Mouse (Mus musculus) telencephalon, adult 2 months (tissue): ENCODE data around the gene Ninl.

Experiments
- DNase-seq: peaks from one replicate; pipeline ENCODE4 v3.0.0-alpha.2; 2011; ENCODE audit warnings: low read depth, low spot score

The Ninl gene

GRCm38 (mm10) chr2:150904936-150905450, 134.2 kb downstream of the Ninl start, which contains the start of gene Gins1:
Gene Gins1 (plus strand): TSS chr2:150905400.
- DNase-seq: no peak

DNA sequence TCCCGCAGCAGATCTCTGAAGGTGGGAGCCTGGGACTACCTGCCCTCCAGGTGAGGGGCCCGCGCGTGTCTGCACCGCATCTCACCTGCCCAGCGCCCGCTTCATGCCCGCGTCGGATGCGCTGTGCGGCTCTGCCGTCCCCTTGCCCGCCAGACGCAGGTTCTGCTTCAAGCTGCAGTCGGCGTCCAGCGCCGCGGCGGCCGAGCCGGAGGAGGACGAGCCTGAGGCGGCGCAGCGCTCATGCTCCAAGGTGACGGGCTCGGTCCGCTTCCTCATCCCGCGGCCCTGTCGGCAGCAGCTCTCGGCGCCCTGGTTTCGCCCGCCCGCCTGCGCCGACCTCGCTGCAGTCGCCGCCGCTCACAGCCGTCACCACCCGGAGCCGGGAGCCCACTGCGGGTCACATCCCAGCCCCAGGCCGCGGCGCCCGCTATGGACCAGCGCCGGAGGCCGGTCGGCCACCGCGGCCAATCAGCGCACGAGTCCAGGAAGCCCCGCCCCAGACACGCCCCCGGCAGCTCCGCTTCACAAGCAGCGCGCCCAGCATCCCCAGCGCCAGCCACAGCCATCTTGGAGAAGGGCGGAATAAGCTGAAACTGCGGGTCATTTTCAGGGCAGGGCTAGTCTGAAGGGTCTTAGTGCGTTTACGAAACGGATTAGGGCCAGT, 134.8 kb downstream of the Ninl start, which contains the start of gene Abhd12:
TSS of gene Abhd12 (minus strand) at position 470 of the 664 bp plus-strand sequence.
- peak; percentile 93 for DNase-seq

GRCm38 (mm10) chr2:150902347-150902746, 136.8 kb downstream of the Ninl start:
- DNase-seq: no peak

DNA sequence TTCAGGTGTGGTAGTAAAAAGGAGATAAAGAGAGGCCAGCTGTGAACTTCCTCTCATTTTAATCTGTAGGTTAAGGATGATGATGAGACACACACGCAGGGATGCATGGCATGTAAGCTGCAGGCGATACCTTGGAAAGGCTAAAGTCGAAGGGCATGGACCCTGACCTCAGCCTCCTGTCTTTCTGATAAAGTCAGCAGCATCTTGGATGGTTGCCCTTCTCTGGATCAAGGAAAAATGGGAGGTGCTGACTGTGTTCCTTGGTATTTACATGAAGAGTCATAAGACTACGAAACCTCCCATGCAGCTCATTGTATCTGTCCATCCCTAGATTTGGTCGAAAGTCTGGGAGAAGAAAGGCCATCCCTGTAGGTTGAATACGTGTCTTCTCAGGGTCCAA, 138.8 kb downstream of the Ninl start:
- no peak for DNase-seq

DNA sequence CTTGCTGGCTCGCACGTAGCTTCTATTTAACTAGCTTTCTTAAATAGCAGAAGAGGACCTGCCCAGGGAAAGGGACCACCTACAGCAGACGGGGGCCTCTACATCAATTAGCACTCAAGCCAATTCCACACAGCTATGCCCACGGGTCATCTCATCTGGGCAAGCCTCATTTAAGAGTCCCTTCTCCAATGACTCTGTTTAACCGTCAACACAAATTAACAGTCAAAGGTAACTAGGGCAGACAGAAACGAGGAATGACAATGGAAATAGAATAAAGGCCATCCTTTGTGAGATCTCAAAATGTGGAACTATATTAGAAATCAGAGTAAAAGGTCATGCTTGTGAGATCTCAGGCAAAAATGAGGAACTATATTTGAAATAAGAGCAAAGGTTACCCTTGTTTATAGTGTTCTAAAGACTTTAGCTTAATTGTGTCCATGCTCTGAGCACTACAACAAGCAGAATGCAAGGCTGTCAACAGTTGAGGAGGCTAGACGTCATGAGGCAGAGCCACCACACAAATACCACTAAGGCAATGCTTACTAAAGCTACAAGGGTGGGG, 143.4 kb downstream of the Ninl start:
- DNase-seq: no peak

DNA sequence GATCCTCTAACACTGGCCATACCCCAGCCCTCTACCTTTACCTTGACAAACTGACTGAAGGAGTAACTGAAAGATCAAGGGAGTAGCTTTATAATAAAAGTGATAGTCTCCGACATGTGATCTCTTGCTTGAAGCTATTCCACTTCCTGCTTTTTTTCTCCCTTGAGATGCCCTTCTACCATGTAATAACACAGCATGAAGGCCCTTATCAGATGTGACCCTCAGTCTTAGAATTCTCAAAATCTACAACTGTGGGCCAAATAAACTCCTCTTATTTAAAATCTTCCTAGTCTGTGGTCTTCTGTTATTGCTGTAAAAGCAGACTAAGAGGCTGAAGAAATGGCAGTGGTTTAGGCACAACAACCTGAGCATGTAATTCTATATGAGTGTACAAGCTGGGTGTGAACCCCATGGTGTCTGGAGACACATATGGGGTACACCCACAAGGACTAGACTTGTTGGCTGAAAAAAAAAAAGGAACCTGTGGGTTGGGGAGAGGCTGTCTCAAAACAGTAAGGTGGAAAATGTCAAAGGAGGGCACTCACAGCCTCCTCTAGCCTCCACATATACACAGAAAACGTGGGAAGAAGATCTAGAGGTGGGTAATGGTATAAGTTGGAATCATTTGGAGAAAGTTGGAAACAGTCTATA, 144.4 kb downstream of the Ninl start:
- no peak for DNase-seq

- DNase-seq: no peak
These were observed 151.8 kb downstream of the Ninl start for GRCm38 (mm10) chr2:150887370-150887769.

DNA sequence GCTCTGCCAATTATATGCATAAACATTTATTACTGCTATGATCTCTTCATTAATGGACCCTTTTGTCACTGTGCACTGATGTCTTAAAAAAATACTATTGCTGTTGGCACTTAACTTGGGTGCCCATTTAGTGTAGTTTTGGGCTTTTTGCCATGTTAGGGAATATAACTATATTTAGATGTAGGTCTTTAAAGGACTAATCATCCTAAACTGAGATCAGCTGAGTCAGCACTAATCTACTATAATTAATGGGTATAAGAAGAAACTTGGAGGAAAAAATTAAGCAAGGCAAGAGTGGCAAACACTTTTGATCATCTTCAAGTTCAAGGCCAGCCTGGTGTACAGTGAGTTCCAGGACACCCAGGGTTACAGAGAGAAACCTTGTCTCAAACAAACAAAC, 152.9 kb downstream of the Ninl start:
- DNase-seq: no peak

DNA sequence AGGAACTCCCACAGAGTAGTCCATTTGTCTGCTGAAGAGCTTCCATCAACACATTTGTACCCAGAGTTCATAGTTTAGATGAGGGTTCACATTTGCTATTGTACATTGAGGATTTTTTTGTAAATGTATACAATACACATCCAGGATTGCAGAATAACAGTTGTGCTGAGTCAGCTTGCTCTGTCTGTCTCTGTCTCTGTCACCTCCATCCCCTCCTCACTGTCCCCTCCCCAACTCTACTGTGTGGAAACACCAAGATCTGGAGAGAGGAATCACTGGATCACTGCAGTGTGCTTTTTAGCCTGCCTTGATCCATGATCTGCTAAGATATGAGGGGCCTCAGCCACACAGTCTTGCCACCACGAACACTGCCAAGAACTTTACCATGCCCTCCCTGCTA, 153.4 kb downstream of the Ninl start:
- DNase-seq: no peak

DNA sequence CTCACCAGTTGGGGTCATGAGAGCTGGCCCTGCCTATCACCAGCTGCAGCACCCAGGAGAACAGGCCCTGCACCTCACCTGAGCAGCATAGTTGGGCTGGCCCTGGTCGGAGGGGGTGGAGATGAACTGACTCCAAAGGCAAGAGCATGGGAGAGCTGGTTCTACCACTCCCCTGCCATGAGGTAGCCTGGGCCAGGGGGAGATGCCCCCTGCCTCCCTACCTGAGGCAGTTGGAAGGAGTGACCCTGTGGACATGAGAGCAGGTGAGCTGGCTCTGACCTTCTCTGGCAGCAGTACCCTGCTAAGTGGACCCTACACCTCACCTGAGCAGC, 154.4 kb downstream of the Ninl start:
- DNase-seq: no peak
